Mouse (Mus musculus) R1 (cell line): ENCODE data around the gene Uhrf1bp1.

Source experiments
- DNase-seq: peaks from one replicate; pipeline ENCODE4 v3.0.0-alpha.2; 2018; ENCODE audit warnings: low read depth, low spot score

Uhrf1bp1 gene

GRCm38 (mm10) chr17:27839469-27840252 lies 16.6 kb upstream of the Uhrf1bp1 start:
- DNase-seq = peak; percentile 98

- DNase-seq = no peak
These were observed 7.9 kb upstream of the Uhrf1bp1 start for GRCm38 (mm10) chr17:27848351-27848750.

DNA sequence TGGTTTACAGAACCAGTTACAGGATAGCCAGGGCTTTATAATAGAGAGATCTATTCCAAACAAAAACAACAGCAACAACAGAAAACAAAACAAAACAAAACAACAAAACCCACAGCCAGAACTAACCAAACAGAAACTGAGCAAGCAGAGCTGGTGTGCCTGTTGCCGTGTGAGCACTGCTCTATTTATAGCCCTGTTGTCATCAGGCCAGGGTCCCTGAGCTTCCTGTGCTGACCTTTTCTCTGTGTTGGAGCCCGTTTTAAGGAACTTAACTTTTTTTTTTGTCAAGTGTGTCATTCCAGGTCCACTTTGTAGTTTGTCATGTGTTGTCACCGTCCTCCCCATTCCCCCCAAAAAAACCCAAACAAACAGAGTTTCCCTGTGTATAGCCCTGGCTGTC lies 5.2 kb upstream of the Uhrf1bp1 start:
- DNase-seq = no peak

GRCm38 (mm10) chr17:27856798-27857648 lies 782 bp downstream of the Uhrf1bp1 start:
- peak; percentile 55 for DNase-seq

- DNase-seq = no peak
These were observed 1.6 kb downstream of the Uhrf1bp1 start for GRCm38 (mm10) chr17:27857649-27858475.

- DNase-seq = peak; percentile 44
These were observed 2.9 kb downstream of the Uhrf1bp1 start for GRCm38 (mm10) chr17:27859131-27859530.

DNA sequence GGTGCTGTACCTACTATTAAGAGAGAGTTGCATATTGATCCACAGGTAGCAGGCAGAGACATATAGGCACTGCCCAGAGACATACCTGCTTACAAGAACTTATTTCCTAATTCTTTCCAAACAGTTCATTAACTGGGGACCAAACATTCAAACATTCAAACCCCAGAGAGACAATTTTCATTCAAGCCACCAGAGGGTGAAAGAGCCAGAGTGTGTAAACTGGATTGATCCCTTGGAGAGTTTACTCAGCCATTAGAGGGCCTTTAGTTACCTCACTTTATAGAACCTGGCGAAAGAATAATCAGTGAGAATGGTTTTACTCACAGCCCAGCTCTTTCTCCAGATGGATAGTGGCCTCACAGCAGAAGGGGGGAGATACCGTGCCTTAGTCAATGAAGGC lies 9.2 kb downstream of the Uhrf1bp1 start:
- DNase-seq = no peak

DNA sequence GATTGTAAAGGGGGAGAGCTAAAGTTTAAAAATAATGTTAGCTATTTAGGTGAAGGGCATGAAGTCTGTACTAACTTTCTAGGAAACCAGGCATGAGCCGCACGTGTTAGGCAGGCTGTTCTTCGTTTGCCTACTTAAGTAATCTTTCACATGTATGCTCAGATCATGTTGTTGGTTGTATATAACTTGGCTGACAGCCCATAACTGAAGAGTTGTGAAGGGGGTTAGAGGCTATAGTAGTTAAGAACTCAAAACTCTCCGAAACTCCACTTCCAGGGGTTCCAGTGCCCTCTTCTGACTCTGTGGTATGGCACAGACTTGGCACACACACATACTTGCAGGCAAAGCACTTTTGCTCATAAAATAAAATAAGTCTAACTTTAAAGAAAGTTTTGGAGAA lies 10.5 kb downstream of the Uhrf1bp1 start:
- no peak for DNase-seq

DNA sequence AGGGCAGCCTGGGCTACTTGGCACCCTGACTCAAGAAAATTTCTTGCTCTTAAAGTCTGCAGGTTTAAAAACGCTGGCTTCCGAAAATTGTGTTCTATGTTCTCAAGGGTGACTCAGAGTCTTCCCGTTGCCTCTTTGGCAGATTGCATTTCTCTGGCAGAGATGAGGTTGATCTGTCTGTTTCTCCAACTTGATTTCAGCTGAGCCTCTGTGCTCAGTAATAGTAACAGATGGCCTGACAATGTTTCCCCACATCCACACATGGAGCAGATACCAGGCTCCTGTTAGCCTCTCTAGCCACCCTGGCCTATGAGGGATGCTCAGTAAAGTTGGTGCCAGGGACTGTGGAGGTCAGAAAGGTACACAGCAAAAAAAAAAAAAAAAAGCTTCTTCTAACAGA lies 15.6 kb downstream of the Uhrf1bp1 start:
- DNase-seq = no peak

GRCm38 (mm10) chr17:27873583-27873982 lies 17.3 kb downstream of the Uhrf1bp1 start:
- no peak for DNase-seq

DNA sequence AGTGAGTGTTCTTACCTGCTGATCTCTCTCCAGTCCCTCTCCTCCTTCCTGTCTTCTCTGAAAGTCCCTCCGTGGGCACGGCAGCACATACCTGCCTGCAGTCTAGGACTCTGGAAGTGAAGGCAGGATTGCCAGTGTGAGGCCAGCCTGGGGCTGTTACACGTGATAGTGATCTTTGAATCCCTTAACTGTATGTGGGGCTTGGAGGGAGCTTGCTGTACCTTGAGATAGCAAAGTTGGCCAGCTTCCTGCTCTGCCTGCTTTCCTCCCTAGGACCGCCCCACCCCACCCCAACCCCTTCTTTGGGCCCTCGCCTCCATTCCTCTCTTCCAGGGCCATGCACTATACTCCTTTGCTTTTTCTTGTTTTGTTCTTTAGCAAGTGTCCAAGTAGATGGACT lies 18.3 kb downstream of the Uhrf1bp1 start:
- no peak for DNase-seq

DNA sequence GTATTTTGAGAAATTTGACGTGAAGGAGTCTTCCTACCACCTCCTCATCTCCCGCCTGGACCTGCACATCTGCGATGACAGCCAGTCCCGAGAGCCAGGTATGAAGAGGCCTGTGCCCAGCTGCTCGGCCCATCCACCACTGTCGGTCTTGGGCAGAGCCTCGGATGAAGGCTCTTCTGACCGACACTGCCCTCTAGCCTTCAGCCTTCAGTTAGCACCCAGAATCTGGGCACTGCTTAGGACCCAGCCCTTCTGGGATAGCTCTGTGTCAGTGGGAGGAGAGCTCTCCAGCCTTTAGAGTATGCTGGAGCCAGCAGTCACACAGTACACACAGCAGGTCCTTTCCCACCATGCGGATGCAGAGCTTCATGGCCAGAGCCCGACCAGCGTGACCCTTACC lies 25.3 kb downstream of the Uhrf1bp1 start:
- peak; percentile 60 for DNase-seq

DNA sequence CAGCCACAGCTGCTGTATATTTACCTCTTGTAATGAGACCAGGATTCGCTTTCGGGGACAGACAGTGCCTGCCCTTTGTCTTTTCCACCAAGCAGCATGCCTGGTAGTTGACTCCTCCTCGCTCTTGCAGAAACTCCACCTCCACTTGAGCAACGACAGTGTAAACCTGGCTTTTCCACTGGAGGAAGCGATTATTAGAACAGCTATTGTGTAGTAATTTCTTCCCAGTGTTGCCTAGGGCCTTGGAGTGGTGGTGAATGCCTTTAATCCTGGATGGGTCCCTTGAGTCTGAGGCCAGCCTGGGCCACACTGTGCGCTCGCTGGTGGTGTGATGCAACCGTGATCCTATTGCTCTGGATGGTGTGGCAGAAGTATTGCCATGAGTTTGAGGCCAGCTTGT lies 26.9 kb downstream of the Uhrf1bp1 start:
- DNase-seq = no peak

GRCm38 (mm10) chr17:27883994-27884393 lies 27.8 kb downstream of the Uhrf1bp1 start:
- DNase-seq = no peak

GRCm38 (mm10) chr17:27886499-27887210 lies 30.4 kb downstream of the Uhrf1bp1 start:
- DNase-seq = no peak

DNA sequence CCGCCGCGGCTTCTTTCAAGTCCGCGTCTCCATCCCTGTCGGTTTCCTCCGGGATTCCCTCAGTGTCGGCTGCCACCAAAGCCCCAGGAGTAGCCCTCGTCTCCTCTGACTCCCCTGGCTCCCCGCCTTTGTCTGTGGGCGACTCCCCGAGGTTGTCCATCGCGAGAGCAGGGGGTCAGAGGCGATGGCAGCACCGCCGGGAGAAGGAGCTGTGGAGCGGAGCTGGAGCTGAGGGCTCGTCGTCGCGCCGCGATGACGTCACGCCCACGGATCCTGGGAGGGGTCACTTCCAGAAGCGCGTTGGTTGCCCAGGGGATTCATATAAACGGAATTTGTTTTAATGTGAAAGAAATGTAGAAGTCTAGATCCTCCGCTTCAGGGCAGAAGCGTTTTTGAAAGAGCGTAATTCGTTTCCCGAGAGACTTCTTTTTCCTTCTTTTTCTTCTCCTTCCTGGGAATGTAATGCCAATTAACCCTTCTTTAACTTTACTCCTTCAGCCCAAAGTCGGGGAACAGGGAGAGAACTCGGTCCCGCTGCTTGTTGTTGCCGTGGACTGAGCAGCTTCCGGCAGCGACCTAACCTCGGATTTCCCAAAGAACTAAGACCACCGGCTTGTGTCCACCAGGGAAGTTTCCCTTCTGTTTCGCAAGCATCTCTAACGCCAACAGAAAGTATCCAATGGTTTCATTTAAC lies 51.4 kb downstream of the Uhrf1bp1 start:
- DNase-seq = peak; percentile 95

- DNase-seq = peak; percentile 25
These were observed 52.1 kb downstream of the Uhrf1bp1 start for GRCm38 (mm10) chr17:27908206-27908887.

- peak; percentile 88 for DNase-seq
These were observed 52.8 kb downstream of the Uhrf1bp1 start, which contains the start of gene Anks1 for GRCm38 (mm10) chr17:27908888-27909621. TSS of gene Anks1 (plus strand) at chr17:27909306.
